Mouse (Mus musculus): ENCODE results near the gene Ccl26. TPM values are rescaled to one million over a fixed set of nuclear protein-coding genes. Genes with fewer than 3 reads are reported as not detected.

Gene Ccl26
- not detected for polyA plus RNA-seq (2014; fragmentation: Illumina TruSeq; extraction: RNeasy Lipid Tissue Mini Kit (QIAGEN cat#74804); ENCODE audit: low read depth, low replicate concordance)

GRCm38 (mm10) chr5:135563469-135563868 is at the start of gene Ccl26:
TSS of gene Ccl26 (minus strand) at chr5:135563569.

GRCm38 (mm10) chr5:135573006-135573405 is 9.6 kb upstream of the Ccl26 start, which contains the start of gene Ccl24:
TSS of gene Ccl24 (minus strand) at chr5:135573049.

GRCm38 (mm10) chr5:135544865-135545797 is 18.2 kb downstream of the Ccl26 start, which contains the start of gene Hip1:
TSS of gene Hip1 (minus strand) at chr5:135545120.

Other genes with a start within 250 kb of the Ccl26 start
- 8.4 TPM for gene Fkbp6, start 213.5 kb downstream of the Ccl26 start, polyA plus RNA-seq (2014; fragmentation: Illumina TruSeq; extraction: RNeasy Lipid Tissue Mini Kit (QIAGEN cat#74804); ENCODE audit: low read depth, low replicate concordance)
- gene Trim50, start 210.3 kb downstream of the Ccl26 start, polyA plus RNA-seq (2014; fragmentation: Illumina TruSeq; extraction: RNeasy Lipid Tissue Mini Kit (QIAGEN cat#74804); ENCODE audit: low read depth, low replicate concordance), result not detected
- 1.9 TPM for gene Nsun5, start 193.6 kb downstream of the Ccl26 start, polyA plus RNA-seq (2014; fragmentation: Illumina TruSeq; extraction: RNeasy Lipid Tissue Mini Kit (QIAGEN cat#74804); ENCODE audit: low read depth, low replicate concordance)
- gene Pom121, start 169.0 kb downstream of the Ccl26 start, polyA plus RNA-seq (2014; fragmentation: Illumina TruSeq; extraction: RNeasy Lipid Tissue Mini Kit (QIAGEN cat#74804); ENCODE audit: low read depth, low replicate concordance), result 8.2 TPM
- gene Hip1, start 18.4 kb downstream of the Ccl26 start, polyA plus RNA-seq (2014; fragmentation: Illumina TruSeq; extraction: RNeasy Lipid Tissue Mini Kit (QIAGEN cat#74804); ENCODE audit: low read depth, low replicate concordance), result 7.3 TPM
- gene Ccl24, start 9.5 kb upstream of the Ccl26 start, polyA plus RNA-seq (2014; fragmentation: Illumina TruSeq; extraction: RNeasy Lipid Tissue Mini Kit (QIAGEN cat#74804); ENCODE audit: low read depth, low replicate concordance), result 0.27 TPM
- gene Rhbdd2, start 69.0 kb upstream of the Ccl26 start, polyA plus RNA-seq (2014; fragmentation: Illumina TruSeq; extraction: RNeasy Lipid Tissue Mini Kit (QIAGEN cat#74804); ENCODE audit: low read depth, low replicate concordance), result 8.4 TPM
- 6.5 TPM for gene Por, start 106.5 kb upstream of the Ccl26 start, polyA plus RNA-seq (2014; fragmentation: Illumina TruSeq; extraction: RNeasy Lipid Tissue Mini Kit (QIAGEN cat#74804); ENCODE audit: low read depth, low replicate concordance)
- 22.3 TPM for gene Tmem120a, start 180.9 kb upstream of the Ccl26 start, polyA plus RNA-seq (2014; fragmentation: Illumina TruSeq; extraction: RNeasy Lipid Tissue Mini Kit (QIAGEN cat#74804); ENCODE audit: low read depth, low replicate concordance)
- 84.2 TPM for gene Styxl1, start 214.8 kb upstream of the Ccl26 start, polyA plus RNA-seq (2014; fragmentation: Illumina TruSeq; extraction: RNeasy Lipid Tissue Mini Kit (QIAGEN cat#74804); ENCODE audit: low read depth, low replicate concordance)
- gene Mdh2, start 214.9 kb upstream of the Ccl26 start, polyA plus RNA-seq (2014; fragmentation: Illumina TruSeq; extraction: RNeasy Lipid Tissue Mini Kit (QIAGEN cat#74804); ENCODE audit: low read depth, low replicate concordance), result 7.6 TPM
- gene Srrm3, start 243.3 kb upstream of the Ccl26 start, polyA plus RNA-seq (2014; fragmentation: Illumina TruSeq; extraction: RNeasy Lipid Tissue Mini Kit (QIAGEN cat#74804); ENCODE audit: low read depth, low replicate concordance), result 0.04 TPM

All from testis, adult 10 weeks (tissue).